Mouse (Mus musculus) embryonic facial prominence, embryonic 12.5 days (tissue): Measurements from ENCODE around the gene Klra3. TPM values are rescaled to one million over a fixed set of nuclear protein-coding genes. Genes with fewer than 3 reads are reported as not detected.
"Not testable (repeated sequence)": the region's sequence is repeated elsewhere in the genome, so short reads cannot be mapped to it uniquely, and the experiment has no call there.

Experiments
- ATAC-seq: fragments of 200-750 bp; cut with Nextera tagmentation; 2 replicates; pipeline ENCODE4 v1.8.0; 2017; ENCODE audit not compliant: insufficient number of reproducible peaks, insufficient read depth, low FRiP score, low TSS enrichment
- H3K27ac ChIP-seq: fragments of 300-500 bp; sonication (generic); 2 replicates; pipeline ENCODE4 v1.5.1; 2016; ENCODE audit warnings: mild to moderate bottlenecking
- H3K27me3 ChIP-seq: fragments of 300-500 bp; sonication (generic); 2 replicates; pipeline ENCODE4 v1.6.1; 2016; ENCODE audit warnings: mild to moderate bottlenecking, moderate library complexity
- H3K36me3 ChIP-seq: fragments of 300-500 bp; sonication (generic); 2 replicates; pipeline ENCODE4 v1.6.1; 2016; ENCODE audit warnings: mild to moderate bottlenecking
- H3K4me1 ChIP-seq: fragments of 300-500 bp; sonication (generic); 2 replicates; pipeline ENCODE4 v1.6.1; 2016
- H3K4me2 ChIP-seq: fragments of 300-500 bp; sonication (generic); replicated peaks from 2 replicates; pipeline ENCODE4 v1.6.1; 2016; ENCODE audit warnings: mild to moderate bottlenecking, moderate library complexity
- H3K4me3 ChIP-seq: fragments of 300-500 bp; sonication (generic); 2 replicates; pipeline ENCODE4 v1.5.1; 2016; ENCODE audit warnings: mild to moderate bottlenecking
- H3K9ac ChIP-seq: fragments of 300-500 bp; sonication (generic); 2 replicates; pipeline ENCODE4 v1.6.1; 2016; ENCODE audit warnings: mild to moderate bottlenecking, moderate library complexity
- H3K9me3 ChIP-seq: fragments of 300-500 bp; sonication (generic); 2 replicates; pipeline ENCODE4 v1.6.1; 2016; ENCODE audit warnings: mild to moderate bottlenecking, moderate library complexity
- WGBS: fragments of 180-500 bp; shearing (Covaris S2); methylation state at CpG from one replicate; pipeline ENCODE4 v1.1.7; 2016; 5-methylcytosine and 5-hydroxymethylcytosine counted together
- polyA plus RNA-seq: library from polyadenylated mRNA; unstranded; fragments of >200 nt; fragmentation: Nextera tagmentation; extraction: Ambion mirVana; gene quantifications from 2 replicates; pipeline ENCODE4 v1.2.1, GENCODE M21; 2016

The Klra3 gene
- polyA plus RNA-seq, result not detected in 2 replicates

DNA sequence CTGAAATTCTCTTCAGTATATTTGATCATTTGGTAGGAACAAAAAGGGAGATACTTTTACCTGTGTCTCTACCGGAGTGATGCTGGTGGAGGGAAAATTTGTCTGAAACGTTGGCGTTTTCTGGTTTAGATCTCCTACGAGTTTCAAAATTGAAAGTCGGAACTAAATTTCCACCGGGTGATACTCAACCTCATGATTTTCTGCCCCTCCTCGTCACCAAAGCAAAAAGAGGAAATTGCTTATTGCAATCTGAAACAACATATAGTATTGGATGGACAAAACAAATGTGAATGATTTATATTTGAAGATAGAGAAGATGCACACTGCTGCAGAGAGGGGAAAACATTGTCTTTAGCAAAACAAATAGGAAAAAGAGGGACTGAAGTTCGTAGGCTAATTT is at the start of gene Klra3:
Klra3 (minus strand) TSS at position 164 of the 400 bp plus-strand sequence.
- WGBS, result 80% methylated on average over 8 of the region's 8 CpGs
- H3K4me1 ChIP-seq, result no peaks in the 10 kb centered on the region
- no peaks in the 10 kb centered on the region for H3K36me3 ChIP-seq
- H3K9me3 ChIP-seq, result no peaks in the 10 kb centered on the region
- no peak within 1 kb of the TSS for H3K27ac ChIP-seq
- no peak within 1 kb of the TSS for H3K9ac ChIP-seq
- no peak for ATAC-seq
- no peak within 1 kb of the TSS for H3K4me3 ChIP-seq
- H3K27me3 ChIP-seq, result no peaks in the 10 kb centered on the region
- H3K4me2 ChIP-seq, result no peak within 1 kb of the TSS

DNA sequence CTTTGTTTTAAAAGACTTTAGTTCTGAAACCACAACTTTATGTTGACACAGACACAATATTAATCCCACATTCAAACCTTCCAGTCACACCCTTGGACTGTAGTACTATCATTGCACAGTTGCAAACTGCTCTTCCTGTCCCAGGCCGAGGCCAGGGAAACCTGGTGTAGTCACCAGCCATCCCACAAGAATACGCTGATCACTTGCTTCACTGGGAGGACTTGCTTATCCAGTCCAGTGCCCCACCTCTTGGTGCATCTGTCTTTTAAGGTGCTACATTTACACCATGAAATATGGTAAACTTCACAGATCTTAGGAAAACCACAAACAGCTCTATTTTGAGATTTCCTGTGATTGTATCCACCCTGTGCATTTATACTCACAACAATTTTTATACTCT is 49.4 kb upstream of the Klra3 start, which contains the start of gene Klra1:
Klra1 (minus strand) TSS at position 125 of the 400 bp plus-strand sequence.
- Histone ChIP-seq H3K9ac (no peak within 1 kb of the TSS), H3K4me3 (no peak within 1 kb of the TSS), H3K9me3 (peaks cover 4% of the 10 kb centered on the region; the same call in 1 of the 2 replicates), H3K36me3 (no peaks in the 10 kb centered on the region), H3K27ac (no peak within 1 kb of the TSS), H3K4me2 (no peak within 1 kb of the TSS), H3K4me1 (no peaks in the 10 kb centered on the region), H3K27me3 (no peaks in the 10 kb centered on the region)
- WGBS, result 82% methylated on average over 2 of the region's 2 CpGs
- ATAC-seq, result no peak

DNA sequence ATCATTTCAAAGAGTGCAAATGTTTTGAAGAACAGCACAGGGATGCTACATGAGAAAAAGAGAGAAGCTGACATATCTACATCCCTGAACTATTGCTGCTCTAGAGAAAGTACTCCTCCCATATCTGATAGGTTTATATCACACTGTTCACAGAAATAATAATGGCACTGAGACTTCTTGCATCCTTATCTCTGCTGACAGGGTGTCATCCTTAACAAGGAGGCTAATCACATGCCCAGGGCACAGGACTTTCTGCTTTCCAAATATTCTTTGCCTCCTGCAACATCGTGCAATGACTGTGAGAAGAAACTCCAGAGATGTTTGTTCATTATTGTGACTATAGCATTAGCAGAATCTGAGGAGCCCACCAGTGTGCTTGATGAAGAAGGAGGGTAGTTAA is 48.4 kb upstream of the Klra3 start:
- Histone ChIP-seq H3K9me3 (peaks cover 4% of the 10 kb centered on the region; the same call in 1 of the 2 replicates), H3K4me2 (no peak overlapping the region), H3K27me3 (no peaks in the 10 kb centered on the region), H3K4me3 (no peak overlapping the region), H3K4me1 (no peaks in the 10 kb centered on the region), H3K27ac (no peak overlapping the region), H3K9ac (no peak overlapping the region), H3K36me3 (no peaks in the 10 kb centered on the region)
- WGBS, result 60% methylated on average over 1 of the region's 1 CpGs
- ATAC-seq, result no peak

DNA sequence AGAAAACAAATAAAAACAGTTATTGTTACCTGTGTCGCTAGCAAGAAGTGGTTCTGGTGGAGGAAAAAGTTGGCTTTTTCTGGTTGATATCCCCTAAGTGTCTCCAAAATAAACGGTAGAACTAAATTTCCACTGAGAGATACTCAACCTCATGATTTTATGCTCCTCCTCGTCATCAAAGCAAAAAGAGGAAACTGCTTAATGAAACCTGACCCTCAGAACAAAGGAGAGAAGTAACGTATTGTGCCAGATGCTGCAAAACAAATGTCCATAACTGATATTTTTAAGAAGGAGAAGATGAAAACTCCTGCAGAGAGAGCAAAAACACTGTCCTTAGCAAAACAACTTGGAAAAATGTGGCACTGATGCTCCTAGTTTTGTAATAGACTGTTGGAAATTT is 45.0 kb upstream of the Klra3 start:
- H3K9ac ChIP-seq, result no peak overlapping the region
- no peak for ATAC-seq
- H3K27me3 ChIP-seq, result no peaks in the 10 kb centered on the region
- 74% methylated on average over 4 of the region's 4 CpGs for WGBS
- H3K4me1 ChIP-seq, result no peaks in the 10 kb centered on the region
- no peak overlapping the region for H3K27ac ChIP-seq
- no peaks in the 10 kb centered on the region for H3K36me3 ChIP-seq
- no peak overlapping the region for H3K4me2 ChIP-seq
- H3K4me3 ChIP-seq, result no peak overlapping the region
- no peaks in the 10 kb centered on the region for H3K9me3 ChIP-seq

DNA sequence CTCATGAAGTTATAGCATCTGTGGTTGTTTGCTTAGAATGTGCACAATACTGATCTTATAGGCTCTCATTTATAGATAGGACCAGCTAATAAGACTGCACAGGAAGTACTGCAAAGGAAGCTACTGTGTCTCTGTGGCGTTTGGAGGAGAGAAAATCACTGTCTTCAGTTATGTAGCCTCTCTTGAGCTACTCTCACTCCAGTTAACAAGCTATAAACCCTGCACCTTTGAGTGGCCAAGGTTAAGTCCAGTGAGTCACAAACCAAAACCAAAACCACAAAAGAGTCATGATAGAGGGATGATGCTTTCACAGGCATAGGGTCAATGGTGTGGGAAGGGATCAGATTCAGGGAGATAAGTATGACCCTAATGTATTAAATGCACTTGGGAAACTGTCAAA is 8.0 kb upstream of the Klra3 start:
- not testable (repeated sequence) for H3K4me2 ChIP-seq, H3K9ac ChIP-seq, H3K36me3 ChIP-seq, H3K4me1 ChIP-seq, H3K27ac ChIP-seq, H3K27me3 ChIP-seq, H3K4me3 ChIP-seq, ATAC-seq, H3K9me3 ChIP-seq
- WGBS, result 39% methylated on average over 1 of the region's 1 CpGs

DNA sequence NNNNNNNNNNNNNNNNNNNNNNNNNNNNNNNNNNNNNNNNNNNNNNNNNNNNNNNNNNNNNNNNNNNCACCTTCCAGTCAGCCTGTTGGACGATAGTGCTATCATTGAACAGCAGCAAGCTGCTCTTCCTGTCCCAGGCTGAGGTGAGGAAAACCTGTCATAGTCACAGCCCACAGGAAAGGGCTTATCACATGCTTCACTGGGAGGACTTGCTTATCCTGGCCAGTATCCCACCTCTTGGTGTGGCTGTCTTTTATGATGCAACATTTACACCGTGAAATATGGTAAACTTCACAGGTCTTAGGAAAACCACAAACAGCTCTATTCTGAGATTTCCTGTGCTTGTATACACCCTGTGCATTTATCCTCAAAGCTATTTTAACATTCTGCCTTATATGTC is 4.6 kb upstream of the Klra3 start:
- H3K9ac ChIP-seq, H3K27me3 ChIP-seq, H3K4me3 ChIP-seq, H3K4me2 ChIP-seq, H3K4me1 ChIP-seq, H3K27ac ChIP-seq, ATAC-seq, H3K9me3 ChIP-seq, H3K36me3 ChIP-seq: not testable (repeated sequence)
- 84% methylated on average over 2 of the region's 2 CpGs for WGBS

DNA sequence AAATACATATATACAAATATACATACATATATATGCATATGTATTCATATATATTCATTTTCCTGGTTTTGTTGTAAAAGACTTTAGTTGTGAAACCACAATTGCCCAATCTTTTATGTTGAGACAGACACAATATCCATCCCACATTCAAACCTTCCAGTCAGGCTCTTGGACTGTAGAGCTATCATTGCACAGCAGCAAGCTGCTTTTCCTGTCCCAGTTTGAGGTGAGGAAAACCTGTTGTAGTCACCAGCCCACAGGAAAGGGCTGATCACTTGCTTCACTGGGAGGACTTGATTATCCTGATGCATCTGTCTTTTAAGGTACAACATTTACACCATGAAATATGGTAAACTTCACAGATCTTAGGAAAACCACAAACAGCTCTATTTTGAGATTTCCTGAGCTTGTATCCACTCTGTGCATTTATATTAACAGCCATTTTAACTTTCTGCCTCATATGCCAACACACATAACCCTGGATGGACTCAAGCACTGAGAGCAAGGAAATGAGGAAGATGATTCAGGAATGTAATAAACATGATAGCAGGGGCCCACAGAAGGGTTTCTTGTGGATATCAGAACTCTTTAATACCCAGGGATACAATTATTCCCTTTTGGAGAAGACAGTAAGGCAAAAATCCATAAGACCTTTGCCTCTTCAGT is 49.3 kb downstream of the Klra3 start:
- H3K4me3 ChIP-seq, result no peak overlapping the region
- ATAC-seq, result no peak
- no peak overlapping the region for H3K4me2 ChIP-seq
- H3K27me3 ChIP-seq, result no peaks in the 10 kb centered on the region
- no peak overlapping the region for H3K9ac ChIP-seq
- H3K27ac ChIP-seq, result no peak overlapping the region
- H3K9me3 ChIP-seq, result no peaks in the 10 kb centered on the region; the same call in 1 of the 2 replicates
- no peaks in the 10 kb centered on the region for H3K4me1 ChIP-seq
- H3K36me3 ChIP-seq, result no peaks in the 10 kb centered on the region

DNA sequence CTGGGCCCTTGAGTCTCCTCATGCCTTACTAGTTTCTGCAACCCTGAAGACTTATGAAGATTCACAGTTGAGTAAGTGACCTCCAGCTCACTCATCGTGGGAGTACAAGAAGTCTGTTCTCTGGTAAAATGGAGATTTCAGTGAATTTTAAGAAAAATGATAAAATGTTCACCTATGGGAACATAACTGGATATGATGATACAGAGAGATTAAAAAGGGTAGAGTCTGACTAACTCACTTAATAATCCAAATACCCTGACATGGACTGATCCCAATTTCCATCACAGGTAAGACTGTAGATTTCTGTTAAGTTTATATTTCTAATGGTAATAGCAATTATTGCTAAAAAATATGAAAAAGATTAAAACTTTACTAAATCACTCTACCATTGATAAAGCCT is 55.5 kb downstream of the Klra3 start, which contains the start of gene Klra10:
Klra10 (minus strand) TSS at position 101 of the 400 bp plus-strand sequence.
- not testable (repeated sequence) for H3K9ac ChIP-seq, ATAC-seq, H3K36me3 ChIP-seq, H3K9me3 ChIP-seq, H3K4me3 ChIP-seq, H3K27me3 ChIP-seq, H3K4me2 ChIP-seq, H3K4me1 ChIP-seq, H3K27ac ChIP-seq
- WGBS, result 83% methylated on average over 1 of the region's 1 CpGs

Other genes starting within 250 kb of the Klra3 start
- gene Klra8, start 207.7 kb downstream of the Klra3 start, polyA plus RNA-seq, result not detected in 2 replicates
- gene Klra9, start 144.5 kb downstream of the Klra3 start, polyA plus RNA-seq, result not detected in 2 replicates
- gene Klra7, start 104.3 kb downstream of the Klra3 start, polyA plus RNA-seq, result not detected in 2 replicates
- gene Klra10, start 55.6 kb downstream of the Klra3 start, polyA plus RNA-seq, result not detected in 2 replicates
- not detected in 2 replicates for gene Klra1, start 49.3 kb upstream of the Klra3 start, polyA plus RNA-seq